Mouse (Mus musculus): ENCODE measurements around the gene Myh14. TPM values are rescaled to one million over a fixed set of nuclear protein-coding genes. Genes with fewer than 3 reads are reported as not detected.

Myh14 gene
- total and polyA plus RNA-seq, 2 experiments from 2014 or later: 6.9 to 8.8 TPM

- H3K4me1 ChIP-seq (ENCODE audit: insufficient read depth, low read length): peaks cover 18% of the 10 kb centered on the region
- H3K4me2 ChIP-seq (ENCODE audit: low read depth, low read length, poor library complexity, severe bottlenecking): peak overlapping the region; percentile 91
- H3K9me3 ChIP-seq (ENCODE audit: low read length): no peaks in the 10 kb centered on the region
- H3K4me3 ChIP-seq (ENCODE audit: low read depth, low read length): peak overlapping the region; percentile 70
- DNase-seq (ENCODE audit: low spot score) (peak; percentile 73), ATAC-seq (ENCODE audit: low FRiP score) (no peak)
- H3K27ac ChIP-seq (ENCODE audit: low read depth, low read length): peak overlapping the region; percentile 78
- WGBS: 44% methylated on average over 6 of the region's 6 CpGs
- no peak for TF ChIP-seq CTCF (IDR thresholded peaks at IDR 0.05)
- H3K27me3 ChIP-seq (ENCODE audit: insufficient read depth, low read length): no peaks in the 10 kb centered on the region
- peak overlapping the region; percentile 58 for H3K9ac ChIP-seq (replicated peaks; ENCODE audit: low read length, poor library complexity, severe bottlenecking)
- H3K36me3 ChIP-seq (ENCODE audit: insufficient read depth, low read length): peaks cover 10% of the 10 kb centered on the region
Measured at GRCm38 (mm10) chr7:44594291-44594690, 76.4 kb downstream of the Myh14 start.

- H3K9me3 ChIP-seq (ENCODE audit: low read length): no peaks in the 10 kb centered on the region
- DNase-seq (ENCODE audit: low spot score): peak; percentile 97
- peak overlapping the region; percentile 58 for H3K9ac ChIP-seq (replicated peaks; ENCODE audit: low read length, poor library complexity, severe bottlenecking)
- peaks cover 18% of the 10 kb centered on the region for H3K4me1 ChIP-seq (ENCODE audit: insufficient read depth, low read length)
- H3K36me3 ChIP-seq (ENCODE audit: insufficient read depth, low read length): peaks cover 10% of the 10 kb centered on the region
- peak; percentile 65 for ATAC-seq (ENCODE audit: low FRiP score)
- no peaks in the 10 kb centered on the region for H3K27me3 ChIP-seq (ENCODE audit: insufficient read depth, low read length)
- peak; percentile 49 for TF ChIP-seq CTCF (IDR thresholded peaks at IDR 0.05)
- H3K4me3 ChIP-seq (ENCODE audit: low read depth, low read length): peak overlapping the region; percentile 70
- peak overlapping the region; percentile 78 for H3K27ac ChIP-seq (ENCODE audit: low read depth, low read length)
- peak overlapping the region; percentile 91 for H3K4me2 ChIP-seq (ENCODE audit: low read depth, low read length, poor library complexity, severe bottlenecking)
- WGBS: 0% methylated on average over 22 of the region's 22 CpGs
Measured at GRCm38 (mm10) chr7:44593775-44594174, 76.9 kb downstream of the Myh14 start.

- Histone ChIP-seq H3K9ac (replicated peaks; ENCODE audit: low read length, poor library complexity, severe bottlenecking) (no peak overlapping the region), H3K4me2 (ENCODE audit: low read depth, low read length, poor library complexity, severe bottlenecking) (peak overlapping the region; percentile 91), H3K4me3 (ENCODE audit: low read depth, low read length) (peak overlapping the region; percentile 70), H3K27me3 (ENCODE audit: insufficient read depth, low read length) (no peaks in the 10 kb centered on the region), H3K27ac (ENCODE audit: low read depth, low read length) (no peak overlapping the region), H3K4me1 (ENCODE audit: insufficient read depth, low read length) (peaks cover 18% of the 10 kb centered on the region), H3K9me3 (ENCODE audit: low read length) (no peaks in the 10 kb centered on the region), H3K36me3 (ENCODE audit: insufficient read depth, low read length) (peaks cover 6% of the 10 kb centered on the region)
- 2% methylated on average over 11 of the region's 15 CpGs for WGBS
- DNase-seq (ENCODE audit: low spot score) (no peak), ATAC-seq (ENCODE audit: low FRiP score) (no peak)
- TF ChIP-seq CTCF (IDR thresholded peaks at IDR 0.05): no peak
Measured at GRCm38 (mm10) chr7:44593051-44593450, 77.6 kb downstream of the Myh14 start.

DNA sequence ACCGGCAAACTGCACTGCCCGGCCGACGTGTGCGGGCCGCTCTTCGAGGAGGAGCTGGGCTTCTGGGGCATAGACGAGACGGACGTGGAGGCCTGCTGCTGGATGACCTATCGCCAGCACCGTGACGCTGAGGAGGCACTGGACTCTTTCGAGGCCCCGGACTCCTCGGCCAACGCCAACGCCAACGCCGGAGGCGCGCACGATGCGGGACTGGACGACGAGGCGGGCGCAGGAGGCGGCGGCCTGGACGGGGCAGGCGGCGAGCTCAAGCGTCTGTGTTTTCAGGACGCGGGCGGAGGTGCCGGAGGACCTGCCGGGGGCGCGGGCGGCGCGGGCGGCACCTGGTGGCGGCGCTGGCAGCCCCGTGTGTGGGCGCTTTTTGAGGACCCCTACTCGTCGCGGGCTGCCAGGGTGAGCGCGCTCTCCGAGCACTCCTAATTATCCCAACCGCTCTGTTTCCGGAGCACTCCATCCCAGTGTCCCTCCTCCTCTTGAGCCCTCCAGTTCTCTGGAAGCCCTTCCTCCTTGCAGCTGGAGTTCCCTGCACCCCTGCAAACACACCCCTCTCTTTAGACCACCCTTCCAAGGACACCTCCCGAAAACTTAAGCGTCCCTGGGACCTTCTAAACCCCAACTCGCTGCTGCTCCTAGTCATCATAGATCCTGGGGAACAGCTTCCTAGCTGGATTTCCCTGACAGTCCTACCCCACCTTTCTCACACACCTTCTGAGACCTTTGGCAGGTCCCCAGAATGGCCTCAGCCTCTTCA is 79.1 kb downstream of the Myh14 start:
- Histone ChIP-seq H3K36me3 (ENCODE audit: insufficient read depth, low read length) (peaks cover 6% of the 10 kb centered on the region), H3K4me1 (ENCODE audit: insufficient read depth, low read length) (peaks cover 18% of the 10 kb centered on the region)
- 1% methylated on average over 44 of the region's 60 CpGs for WGBS

GRCm38 (mm10) chr7:44590402-44591347 is 80.0 kb downstream of the Myh14 start, which contains the start of gene Kcnc3:
TSS of gene Kcnc3 (plus strand) at chr7:44590664.
- peaks cover 22% of the 10 kb centered on the region for H3K4me1 ChIP-seq (ENCODE audit: insufficient read depth, low read length)
- under 1% methylated on average over 78 of the region's 80 CpGs for WGBS

More for the DNA sequence above, 79.1 kb downstream of the Myh14 start:
- no peak for TF ChIP-seq CTCF (IDR thresholded peaks at IDR 0.05)
- Histone ChIP-seq H3K9me3 (ENCODE audit: low read length) (no peaks in the 10 kb centered on the region), H3K27ac (ENCODE audit: low read depth, low read length) (peak overlapping the region; percentile 78; the same call in 1 of the 2 replicates), H3K9ac (replicated peaks; ENCODE audit: low read length, poor library complexity, severe bottlenecking) (peak overlapping the region; percentile 70), H3K4me2 (ENCODE audit: low read depth, low read length, poor library complexity, severe bottlenecking) (peak overlapping the region; percentile 91), H3K27me3 (ENCODE audit: insufficient read depth, low read length) (no peaks in the 10 kb centered on the region), H3K4me3 (ENCODE audit: low read depth, low read length) (peak overlapping the region; percentile 70)
- ATAC-seq (ENCODE audit: low FRiP score): no peak
- no peak for DNase-seq (ENCODE audit: low spot score)

More at GRCm38 (mm10) chr7:44590402-44591347, 80.0 kb downstream of the Myh14 start, which contains the start of gene Kcnc3:
- Histone ChIP-seq H3K9me3 (ENCODE audit: low read length) (no peaks in the 10 kb centered on the region), H3K27me3 (ENCODE audit: insufficient read depth, low read length) (no peaks in the 10 kb centered on the region), H3K9ac (replicated peaks; ENCODE audit: low read length, poor library complexity, severe bottlenecking) (peak within 1 kb of the TSS; percentile 70), H3K27ac (ENCODE audit: low read depth, low read length) (peak within 1 kb of the TSS; percentile 78), H3K36me3 (ENCODE audit: insufficient read depth, low read length) (peaks cover 2% of the 10 kb centered on the region; the same call in 1 of the 2 replicates), H3K4me3 (ENCODE audit: low read depth, low read length) (peak within 1 kb of the TSS; percentile 70), H3K4me2 (ENCODE audit: low read depth, low read length, poor library complexity, severe bottlenecking) (peak within 1 kb of the TSS; percentile 91)
- ATAC-seq (ENCODE audit: low FRiP score): peak; percentile 92
- no peak for TF ChIP-seq CTCF (IDR thresholded peaks at IDR 0.05)
- peak; percentile 98 for DNase-seq (ENCODE audit: low spot score)
